In the genomic region with DNA sequence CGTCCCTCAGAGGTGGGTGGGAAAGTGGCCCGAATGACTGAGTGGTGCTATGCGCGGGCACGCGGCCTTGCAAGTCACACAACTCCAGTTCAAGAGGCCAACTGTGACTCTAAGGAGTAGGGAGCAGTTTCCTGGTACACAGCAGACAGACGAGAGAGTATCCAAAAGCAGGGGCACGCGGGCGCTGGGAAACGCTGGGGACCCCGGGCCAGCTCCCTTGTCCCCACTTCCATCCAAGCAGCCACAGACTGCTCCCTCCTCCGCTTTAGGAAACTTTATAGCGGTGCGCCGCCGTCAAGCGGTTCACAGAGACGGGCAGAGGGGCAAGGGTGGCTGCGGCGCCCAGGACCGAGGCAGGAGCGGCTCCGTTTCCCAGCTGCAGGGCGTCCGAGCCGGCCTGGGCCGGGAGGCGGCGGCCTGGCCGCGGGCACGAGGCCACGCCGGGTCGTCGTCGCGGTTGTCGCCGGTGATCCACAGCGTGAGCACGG, we compare ENCODE assay signal across 8 mouse cellular contexts. TPM values are rescaled to one million over a fixed set of nuclear protein-coding genes. Genes with fewer than 3 reads are reported as not detected.
A peak's percentile ranks its signal among the peaks of the same experiment; 100 is the strongest.
DNase-seq lines count a peak whose midpoint lies in the region; ATAC-seq and TF ChIP-seq lines count a peak whose summit lies in the region.
"Had no signal": no experiment of that assay in that cellular context is flagged by ENCODE, and none has a peak within 500 bp of the region (broad histone marks: within the 10 kb centered on the region; RNA-seq: fewer than 3 reads in every experiment).

No protein-coding gene starts in this region.

- H3K9ac ChIP-seq in lung, postnatal 0 days (replicated peaks; ENCODE audit: low read depth): no peak overlapping the region
- peak overlapping the region; percentile 56; the same call in 1 of the 2 replicates for H3K9ac ChIP-seq in forebrain, postnatal 0 days
- no peak overlapping the region for H3K9ac ChIP-seq in liver, embryonic 11.5 days (ENCODE audit: low read depth, low read length)
- peak overlapping the region; percentile 60 for H3K9ac ChIP-seq in stomach, postnatal 0 days (ENCODE audit: low read length)

- no peak for DNase-seq in lung, postnatal 0 days (ENCODE audit: low spot score)
- DNase-seq in lung, postnatal 25 days (ENCODE audit: low spot score): no peak
- DNase-seq in forebrain, postnatal 0 days: no peak
- no peak for DNase-seq in liver, embryonic 11.5 days (ENCODE audit: low spot score)
- no peak for DNase-seq in stomach, postnatal 0 days (ENCODE audit: low spot score)
- no peak for DNase-seq in cerebellum, adult 9-11 months
- DNase-seq in right cerebral cortex, postnatal 10 days (ENCODE audit: low spot score in 2 of 2): no peak

- H3K4me3 ChIP-seq in lung, postnatal 0 days (ENCODE audit: low read depth, low read length): peak overlapping the region; percentile 32
- peak overlapping the region; percentile 45 for H3K4me3 ChIP-seq in forebrain, postnatal 0 days (ENCODE audit: low read depth, low read length)
- H3K4me3 ChIP-seq in liver, embryonic 11.5 days (ENCODE audit: low read depth, low read length): peak overlapping the region; percentile 46
- peak overlapping the region; percentile 47 for H3K4me3 ChIP-seq in stomach, postnatal 0 days (ENCODE audit: low read depth, low read length)

- no peak; the same call in 1 of the 2 replicates for ATAC-seq in lung, postnatal 0 days
- ATAC-seq in forebrain, postnatal 0 days: 0 out of 2 replicates have a peak, but pooled peaks have one; percentile 32
- no peak for ATAC-seq in liver, embryonic 11.5 days (replicated peaks; ENCODE audit: low FRiP score)
- no peak for ATAC-seq in stomach, postnatal 0 days (ENCODE audit: low FRiP score, low TSS enrichment)

- H3K36me3 ChIP-seq in lung, postnatal 0 days (ENCODE audit: insufficient read depth, low read length): no peaks in the 10 kb centered on the region
- peaks cover 9% of the 10 kb centered on the region for H3K36me3 ChIP-seq in forebrain, postnatal 0 days (ENCODE audit: insufficient read depth)
- H3K36me3 ChIP-seq in liver, embryonic 11.5 days (ENCODE audit: control insufficient read depth, insufficient read depth, low read length): no peaks in the 10 kb centered on the region
- H3K36me3 ChIP-seq in stomach, postnatal 0 days (ENCODE audit: control insufficient read depth, insufficient read depth, low read length): no peaks in the 10 kb centered on the region

- H3K9me3 ChIP-seq in lung, postnatal 0 days (ENCODE audit: low read length): no peaks in the 10 kb centered on the region
- H3K9me3 ChIP-seq in forebrain, postnatal 0 days (ENCODE audit: low read length): no peaks in the 10 kb centered on the region
- no peaks in the 10 kb centered on the region for H3K9me3 ChIP-seq in liver, embryonic 11.5 days (ENCODE audit: control insufficient read depth, low read length)
- H3K9me3 ChIP-seq in stomach, postnatal 0 days (ENCODE audit: control insufficient read depth, low read length): no peaks in the 10 kb centered on the region

- TF ChIP-seq EP300 in lung, postnatal 0 days (IDR thresholded peaks at IDR 0.05): no peak
- TF ChIP-seq EP300 in stomach, postnatal 0 days (optimal IDR thresholded peaks at IDR 0.05): no peak

- H3K27me3 ChIP-seq in lung, postnatal 0 days (replicated peaks; ENCODE audit: insufficient read depth, low read length): peaks cover 51% of the 10 kb centered on the region
- peaks cover 41% of the 10 kb centered on the region for H3K27me3 ChIP-seq in forebrain, postnatal 0 days (ENCODE audit: insufficient read depth, low read length)
- H3K27me3 ChIP-seq in liver, embryonic 11.5 days (replicated peaks; ENCODE audit: control insufficient read depth, insufficient read depth, low read length): peaks cover 85% of the 10 kb centered on the region
- no peaks in the 10 kb centered on the region; the same call in 1 of the 2 replicates for H3K27me3 ChIP-seq in stomach, postnatal 0 days (ENCODE audit: control insufficient read depth, insufficient read depth, low read length)

- 3% methylated on average over 43 of the region's 43 CpGs for WGBS in lung, postnatal 0 days
- WGBS in forebrain, postnatal 0 days: 3% methylated on average over 43 of the region's 43 CpGs
- 4% methylated on average over 41 of the region's 43 CpGs for WGBS in liver, embryonic 11.5 days
- 3% methylated on average over 40 of the region's 43 CpGs for WGBS in stomach, postnatal 0 days

- H3K27ac ChIP-seq in lung, postnatal 0 days (ENCODE audit: low read length): no peak overlapping the region
- no peak overlapping the region for H3K27ac ChIP-seq in forebrain, postnatal 0 days (ENCODE audit: low read depth, low read length)
- H3K27ac ChIP-seq in liver, embryonic 11.5 days (ENCODE audit: low read depth, low read length): no peak overlapping the region
- no peak overlapping the region for H3K27ac ChIP-seq in stomach, postnatal 0 days (replicated peaks)

- peaks cover 8% of the 10 kb centered on the region; the same call in 1 of the 2 replicates for H3K4me1 ChIP-seq in lung, postnatal 0 days (ENCODE audit: insufficient read depth, low read depth, low read length)
- no peaks in the 10 kb centered on the region for H3K4me1 ChIP-seq in forebrain, postnatal 0 days (ENCODE audit: insufficient read depth)
- H3K4me1 ChIP-seq in liver, embryonic 11.5 days (replicated peaks; ENCODE audit: control insufficient read depth, insufficient read depth, low read length): no peaks in the 10 kb centered on the region; the same call in 1 of the 2 replicates
- peaks cover 14% of the 10 kb centered on the region; the same call in 1 of the 2 replicates for H3K4me1 ChIP-seq in stomach, postnatal 0 days (replicated peaks; ENCODE audit: control insufficient read depth, insufficient read depth)

- TF ChIP-seq CTCF in lung, postnatal 0 days (IDR thresholded peaks at IDR 0.05): no peak
- TF ChIP-seq CTCF in forebrain, postnatal 0 days (IDR thresholded peaks at IDR 0.05; ENCODE audit: low read depth): no peak
- no peak for TF ChIP-seq CTCF in stomach, postnatal 0 days (IDR thresholded peaks at IDR 0.05; ENCODE audit: low read depth)

- H3K4me2 ChIP-seq in lung, postnatal 0 days (replicated peaks; ENCODE audit: low read depth, low read length): peak overlapping the region; percentile 73
- H3K4me2 ChIP-seq in forebrain, postnatal 0 days (ENCODE audit: low read depth): peak overlapping the region; percentile 92
- H3K4me2 ChIP-seq in liver, embryonic 11.5 days: peak overlapping the region; percentile 80
- H3K4me2 ChIP-seq in stomach, postnatal 0 days (replicated peaks; ENCODE audit: low read depth): peak overlapping the region; percentile 92

RNA-seq across cellular contexts. Expression of a gene that starts 1.1 kb away (rescaled TPM):
- polyA plus RNA-seq in lung, postnatal 0 days (2015; fragmentation: Nextera tagmentation; extraction: Ambion mirVana): not detected in 2 replicates
- total RNA-seq in forebrain, postnatal 0 days (2014; rRNA removed): not detected in 2 replicates
- not detected in 2 replicates for polyA plus RNA-seq in forebrain, postnatal 0 days (2015; fragmentation: Nextera tagmentation; extraction: Ambion mirVana)
- polyA plus RNA-seq in liver, embryonic 11.5 days (2014; fragmentation: Nextera tagmentation; extraction: Ambion mirVana): not detected in 2 replicates
- polyA plus RNA-seq in stomach, postnatal 0 days (2015; fragmentation: Nextera tagmentation; extraction: Ambion mirVana): not detected in 2 replicates
- total RNA-seq: left cerebral cortex, adult 8-10 months had no signal

RNA-seq across cellular contexts. Expression of a gene that starts 32.3 kb away (rescaled TPM):
- polyA plus RNA-seq in lung, postnatal 0 days (2015; fragmentation: Nextera tagmentation; extraction: Ambion mirVana): 0.48 and 0.60 TPM in 2 replicates
- 0.85 and 1.3 TPM in 2 replicates for total RNA-seq in forebrain, postnatal 0 days (2014; rRNA removed)
- 0.06 TPM in 1 of 2 replicates, not detected in the other for polyA plus RNA-seq in forebrain, postnatal 0 days (2015; fragmentation: Nextera tagmentation; extraction: Ambion mirVana)
- 0.27 and 0.40 TPM in 2 replicates for polyA plus RNA-seq in liver, embryonic 11.5 days (2014; fragmentation: Nextera tagmentation; extraction: Ambion mirVana)
- 0.19 and 0.22 TPM in 2 replicates for polyA plus RNA-seq in stomach, postnatal 0 days (2015; fragmentation: Nextera tagmentation; extraction: Ambion mirVana)

Comparison
In these comparisons a context has a peak if more than half of its experiments do, and no peak if none do; other contexts are left out.
1. H3K9ac ChIP-seq: peak in forebrain, postnatal 0 days (single experiment) and stomach, postnatal 0 days (single experiment); none in lung, postnatal 0 days (single experiment) and liver, embryonic 11.5 days (single experiment).
2. Peak in every context shown above with its lines, with median percentiles within 50 percentile points of each other: H3K4me2 ChIP-seq and H3K4me3 ChIP-seq.